ENCODE assay signal across 15 mouse cellular contexts in the genomic region with DNA sequence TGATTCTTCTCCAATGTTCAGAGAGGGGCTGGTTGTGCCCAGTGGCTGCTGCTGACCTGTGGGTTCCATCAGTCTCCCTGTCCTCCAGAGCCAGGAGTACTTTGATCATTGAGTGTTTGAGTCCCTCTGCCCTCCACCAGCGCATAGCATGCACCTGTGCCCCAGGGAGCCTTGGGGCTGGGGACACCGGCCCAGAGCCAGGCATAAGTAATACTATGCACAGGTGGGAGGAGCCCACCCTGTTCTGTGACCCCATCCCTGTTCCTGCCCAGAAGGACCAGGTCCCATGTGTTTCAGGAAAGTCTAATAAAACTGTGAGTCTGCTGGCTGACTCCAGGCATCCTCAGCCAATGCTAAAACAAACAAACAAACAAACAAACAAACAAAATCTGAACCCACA. TPM values are rescaled to one million over a fixed set of nuclear protein-coding genes. Genes with fewer than 3 reads are reported as not detected.
"Had no signal": no experiment of that assay in that cellular context is flagged by ENCODE, and none has a peak within 500 bp of the region (broad histone marks: within the 10 kb centered on the region; RNA-seq: fewer than 3 reads in every experiment).

No protein-coding gene starts in this region.

- H3K4me2 ChIP-seq: intestine, embryonic 15.5 days; limb, embryonic 13.5 days; lung, embryonic 15.5 days; midbrain, embryonic 11.5 days; neural tube, embryonic 13.5 days; stomach, embryonic 15.5 days had no signal

- H3K4me3 ChIP-seq: intestine, embryonic 15.5 days; left cerebral cortex, adult 2 months; limb, embryonic 13.5 days; lung, embryonic 15.5 days; myocyte; neural tube, embryonic 13.5 days; stomach, embryonic 15.5 days had no signal

- H3K36me3 ChIP-seq: intestine, embryonic 15.5 days; stomach, embryonic 15.5 days had no signal

- H3K9ac ChIP-seq: intestine, embryonic 15.5 days; limb, embryonic 13.5 days; liver, embryonic 14.5 days; liver, postnatal 0 days; lung, embryonic 15.5 days; neural tube, embryonic 13.5 days; stomach, embryonic 15.5 days had no signal

- H3K9me3 ChIP-seq: intestine, embryonic 15.5 days; lung, embryonic 15.5 days; neural tube, embryonic 13.5 days; stomach, embryonic 15.5 days had no signal

- ATAC-seq: midbrain, embryonic 16.5 days had no signal

- DNase-seq: layer of hippocampus, postnatal 36 days; right cerebral cortex, postnatal 25 days had no signal

- H3K27me3 ChIP-seq: intestine, embryonic 15.5 days; limb, embryonic 13.5 days; lung, embryonic 15.5 days; neural tube, embryonic 13.5 days; stomach, embryonic 15.5 days had no signal

- H3K27ac ChIP-seq: intestine, embryonic 15.5 days; kidney, postnatal 0 days; left cerebral cortex, adult 2 months; limb, embryonic 13.5 days; liver, embryonic 14.5 days; lung, embryonic 15.5 days; neural tube, embryonic 13.5 days; stomach, embryonic 15.5 days had no signal

- H3K4me1 ChIP-seq: intestine, embryonic 15.5 days; lung, embryonic 15.5 days; stomach, embryonic 15.5 days had no signal

RNA-seq across cellular contexts. Expression of a gene that starts 47.5 kb away (rescaled TPM):
- polyA plus RNA-seq: limb, embryonic 13.5 days; midbrain, embryonic 16.5 days; thymus, postnatal 0 days had no signal

RNA-seq across cellular contexts. Expression of a gene that starts 58.8 kb away (rescaled TPM):
- polyA plus RNA-seq: myocyte had no signal
